Mouse (Mus musculus): ENCODE measurements at regions not wholly inside any gene's neighbourhood (a gene's known extent, or its start where the extent isn't known, plus 50 kb on each side); places are given as distances from the start of the nearest gene placed in this dataset.
"Not testable (repeated sequence)": the region's sequence is repeated elsewhere in the genome, so short reads cannot be mapped to it uniquely, and the experiment has no call there.

DNA sequence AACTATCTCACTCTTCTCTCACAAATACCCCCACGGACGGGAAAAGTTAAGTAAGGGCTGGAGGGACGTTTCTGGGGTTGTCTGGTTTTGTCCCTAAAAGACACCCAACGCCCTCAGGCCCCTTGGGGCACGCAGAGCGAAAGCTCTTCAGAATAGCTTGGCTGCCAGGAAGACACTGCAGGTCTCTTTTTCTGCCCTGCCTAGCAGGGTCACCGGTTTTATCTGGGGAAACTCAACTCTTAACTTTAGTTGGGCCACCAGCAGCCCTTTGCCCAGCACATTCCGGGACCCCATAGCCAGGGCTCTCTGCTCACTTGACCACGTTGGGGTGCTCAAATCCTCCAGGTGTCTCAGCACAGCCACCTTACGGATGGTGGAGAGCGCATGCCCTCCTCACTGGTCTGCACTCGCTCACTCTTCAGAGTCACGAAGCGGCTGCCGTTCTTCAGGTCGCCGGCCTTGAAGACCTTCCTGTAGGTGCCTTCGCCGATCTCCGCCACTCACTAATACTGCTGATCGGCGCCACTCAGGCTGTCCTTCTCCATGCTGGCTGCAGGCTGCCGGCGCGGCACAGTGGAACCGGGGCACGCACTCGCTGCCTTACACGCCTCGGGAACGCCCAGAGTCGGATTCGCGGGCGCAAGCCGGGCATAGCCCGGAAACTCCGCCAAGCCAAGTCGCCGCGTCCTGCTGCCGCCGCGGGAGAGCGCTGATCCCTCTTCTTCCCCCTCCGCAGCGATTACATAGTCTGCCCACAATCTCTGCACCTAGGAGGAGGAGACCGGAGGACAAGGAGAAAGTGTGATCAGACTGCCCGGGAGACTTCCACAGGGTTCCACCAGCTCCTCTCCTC is 83.0 kb downstream of the Ulbp1 start:
- no peak for DNase-seq

DNA sequence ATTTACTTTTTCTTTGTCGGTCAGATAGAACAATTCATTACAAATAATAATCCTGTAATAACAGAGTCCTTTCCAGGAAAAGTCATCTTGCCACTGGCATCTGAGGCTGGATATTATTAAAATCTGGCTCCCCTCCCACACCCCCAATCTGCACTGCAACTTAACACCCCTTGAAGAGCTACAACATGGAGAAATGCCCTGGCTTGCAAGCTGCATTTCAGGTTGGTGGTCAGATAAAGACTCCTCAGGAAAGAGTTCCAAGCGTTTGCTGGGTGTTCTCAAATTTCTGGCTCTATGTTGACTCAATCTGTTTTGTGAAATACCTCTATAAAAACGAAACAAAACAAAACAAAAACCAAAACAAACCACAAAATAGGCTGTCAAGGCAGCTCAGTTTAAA is 114.6 kb downstream of the Ulbp1 start:
- not testable (repeated sequence) for DNase-seq

DNA sequence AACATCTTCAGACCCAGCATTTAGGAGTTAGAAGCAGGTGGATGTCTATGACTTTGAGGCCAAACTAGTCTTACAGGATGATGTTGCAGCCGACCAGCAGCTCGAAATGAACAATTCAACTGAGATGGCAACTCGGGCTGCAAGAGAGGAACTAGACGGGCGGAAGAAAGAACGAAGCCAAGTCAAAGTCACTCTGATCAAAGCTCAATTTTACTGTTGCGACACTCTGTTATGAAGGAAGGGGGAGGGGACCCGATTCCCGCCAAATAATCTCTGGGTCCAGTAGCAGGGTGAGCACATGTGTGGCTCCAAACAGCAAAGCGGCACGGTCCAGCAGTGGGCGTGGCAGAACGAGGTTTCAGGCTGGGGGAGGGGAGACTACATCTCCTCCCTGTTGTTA is 129.1 kb downstream of the Ulbp1 start:
- DNase-seq = not testable (repeated sequence)

DNA sequence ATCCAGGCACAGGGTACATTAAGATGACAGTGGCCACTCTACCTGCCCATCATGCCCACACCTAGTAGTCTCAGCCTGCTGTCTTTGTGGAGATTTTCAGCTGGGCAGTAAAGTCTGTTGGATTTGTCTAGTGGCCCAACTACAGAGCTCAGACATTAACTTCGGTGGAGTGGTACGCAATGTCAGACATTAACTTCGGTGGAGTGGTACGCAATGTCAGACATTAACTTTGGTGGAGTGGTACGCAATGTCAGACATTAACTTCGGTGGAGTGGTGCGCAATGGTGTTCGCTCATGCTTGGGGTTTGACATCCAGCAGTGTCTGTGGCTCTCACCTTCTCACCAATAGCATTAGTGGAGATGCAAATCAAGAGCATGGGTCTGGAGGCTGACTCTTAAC is 129.7 kb downstream of the Ulbp1 start:
- not testable (repeated sequence) for DNase-seq

DNA sequence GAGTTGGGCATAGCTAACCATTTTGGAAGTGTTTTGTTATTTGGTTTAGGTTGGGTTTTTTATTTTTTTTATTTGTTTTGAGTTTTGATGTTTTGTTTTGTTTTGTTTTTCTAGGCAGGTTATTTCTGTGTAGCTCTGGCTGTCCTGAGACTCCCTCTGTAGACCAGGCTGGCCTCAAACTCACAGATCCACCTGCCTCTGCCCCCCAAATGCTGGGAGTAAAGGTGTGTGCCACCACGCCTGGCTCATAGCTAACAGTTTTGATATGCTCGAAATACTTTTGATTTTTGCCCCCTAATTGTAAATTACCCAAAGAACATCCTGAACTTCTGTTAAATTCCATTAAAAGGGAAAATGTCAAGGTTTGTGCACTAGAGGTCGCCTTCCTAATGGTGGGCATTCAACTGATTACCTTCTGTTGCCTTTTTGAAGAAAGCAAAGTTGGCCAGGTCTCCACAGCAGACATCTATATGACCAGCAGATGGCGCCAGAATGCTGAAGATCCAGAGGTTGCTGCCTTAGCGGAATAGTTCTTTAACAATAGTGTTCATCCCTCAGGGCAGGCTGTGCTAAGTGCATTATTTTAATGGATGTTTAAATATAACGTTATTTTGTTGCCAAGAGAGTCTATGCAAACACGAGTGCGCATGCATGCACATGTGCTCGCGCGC is 121.2 kb upstream of the Cnksr3 start:
- peak; percentile 70 for DNase-seq

DNA sequence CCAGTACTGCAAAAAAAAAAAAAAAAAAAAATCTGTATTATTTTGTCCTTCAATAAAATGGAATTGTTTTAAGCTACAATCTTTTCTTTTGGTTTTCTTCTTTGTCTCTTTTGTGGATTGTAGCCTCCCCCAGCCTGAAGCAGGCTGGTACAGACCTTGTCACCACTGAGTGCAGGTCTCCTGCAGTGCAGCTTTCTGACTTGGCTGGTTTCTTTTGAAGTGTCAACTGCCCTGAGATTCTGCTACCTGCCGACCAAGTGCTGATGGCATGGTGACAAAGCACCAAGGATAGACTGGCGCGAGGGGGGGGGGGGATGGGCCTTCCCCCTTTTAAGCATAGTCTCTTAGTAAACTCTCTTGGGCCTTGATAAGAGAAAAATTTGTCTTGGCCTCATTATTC is 116.2 kb upstream of the Cnksr3 start:
- DNase-seq = no peak

DNA sequence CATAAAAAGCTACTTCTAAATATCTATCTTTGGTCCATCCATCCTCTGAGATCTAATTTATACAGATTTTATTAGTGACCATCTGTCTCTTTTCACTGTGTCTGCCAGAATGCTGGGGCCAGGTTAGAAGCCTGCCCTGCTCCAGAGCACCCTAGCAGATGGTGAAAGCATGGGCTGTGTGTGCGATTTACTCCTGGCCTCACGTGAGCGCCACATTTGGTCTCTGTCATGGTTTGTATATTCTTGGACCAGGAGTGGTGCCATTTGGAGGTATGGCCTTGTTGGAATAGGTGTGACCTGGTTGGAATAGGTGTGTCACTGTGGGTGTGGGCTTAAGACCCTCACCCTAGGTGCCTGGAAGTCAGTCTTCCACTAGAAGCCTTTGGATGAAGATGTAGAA is 115.0 kb upstream of the Cnksr3 start:
- not testable (repeated sequence) for DNase-seq

DNA sequence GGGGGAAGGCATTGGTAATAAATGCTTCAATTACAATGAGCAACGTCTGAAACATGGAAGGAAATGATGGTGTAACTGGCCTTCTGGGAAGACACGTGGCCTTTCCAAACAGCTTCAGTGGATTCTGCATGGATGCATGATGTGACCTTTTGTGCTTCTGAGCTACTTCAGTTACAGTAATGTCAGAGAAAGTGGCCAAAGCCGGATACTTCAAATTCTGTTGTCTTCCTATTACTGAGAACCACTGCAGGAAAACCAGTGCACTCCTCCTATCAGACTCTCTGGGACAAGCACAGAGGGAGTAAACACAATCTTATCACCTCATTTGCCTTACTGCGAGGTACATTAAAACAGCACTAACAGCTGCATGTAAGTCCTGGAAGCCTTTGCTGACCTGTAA is 113.0 kb upstream of the Cnksr3 start:
- DNase-seq = no peak

DNA sequence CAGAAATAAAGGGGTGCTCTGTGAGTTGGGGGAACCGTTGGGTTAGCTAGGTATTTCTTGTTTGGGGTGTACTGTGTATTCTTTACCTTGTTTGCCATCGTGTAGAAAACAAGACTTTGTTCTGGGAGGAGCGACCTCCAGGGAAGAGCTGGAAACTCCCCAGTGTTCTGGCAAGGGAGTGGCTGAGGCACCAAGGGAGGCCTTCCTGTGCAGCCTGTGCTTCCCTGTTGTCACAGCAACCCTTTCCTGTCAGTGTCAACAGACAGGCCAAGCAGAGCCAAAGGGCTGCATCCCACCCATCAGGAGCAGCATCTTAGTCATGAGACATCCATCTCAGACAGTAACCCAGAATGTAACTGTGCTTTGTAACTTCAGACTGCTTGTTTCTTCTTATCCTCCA is 111.2 kb upstream of the Cnksr3 start:
- no peak for DNase-seq

DNA sequence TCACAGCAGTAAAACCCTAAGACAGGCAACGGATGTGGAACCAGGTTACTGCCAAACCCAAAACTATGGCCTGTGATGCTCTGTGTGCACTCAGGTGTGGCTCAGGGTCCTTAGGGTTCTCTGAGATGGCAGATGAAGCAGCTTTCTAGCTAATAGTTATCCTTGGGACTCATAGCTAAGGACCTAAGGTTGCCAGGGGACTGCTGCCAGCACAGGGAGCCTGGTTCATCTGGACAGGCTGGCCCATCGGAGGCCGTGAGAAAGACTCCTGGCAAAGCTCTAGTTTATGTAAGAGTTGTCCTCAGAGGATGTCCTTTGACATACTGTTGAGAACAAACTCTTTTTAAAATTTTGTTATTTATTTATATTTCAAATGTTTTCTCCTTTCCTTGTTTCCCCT is 97.9 kb upstream of the Cnksr3 start:
- no peak for DNase-seq

DNA sequence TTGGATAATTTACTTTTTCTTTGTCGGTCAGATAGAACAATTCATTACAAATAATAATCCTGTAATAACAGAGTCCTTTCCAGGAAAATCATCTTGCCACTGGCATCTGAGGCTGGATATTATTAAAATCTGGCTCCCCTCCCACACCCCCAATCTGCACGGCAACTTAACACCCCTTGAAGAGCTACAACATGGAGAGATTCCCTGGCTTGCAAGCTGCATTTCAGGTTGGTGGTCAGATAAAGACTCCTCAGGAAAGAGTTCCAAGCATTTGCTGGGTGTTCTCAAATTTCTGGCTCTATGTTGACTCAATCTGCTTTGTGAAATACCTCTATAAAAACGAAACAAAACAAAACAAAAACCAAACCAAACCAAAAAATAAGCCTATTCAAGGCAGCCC is 93.8 kb upstream of the Cnksr3 start:
- DNase-seq = not testable (repeated sequence)

DNA sequence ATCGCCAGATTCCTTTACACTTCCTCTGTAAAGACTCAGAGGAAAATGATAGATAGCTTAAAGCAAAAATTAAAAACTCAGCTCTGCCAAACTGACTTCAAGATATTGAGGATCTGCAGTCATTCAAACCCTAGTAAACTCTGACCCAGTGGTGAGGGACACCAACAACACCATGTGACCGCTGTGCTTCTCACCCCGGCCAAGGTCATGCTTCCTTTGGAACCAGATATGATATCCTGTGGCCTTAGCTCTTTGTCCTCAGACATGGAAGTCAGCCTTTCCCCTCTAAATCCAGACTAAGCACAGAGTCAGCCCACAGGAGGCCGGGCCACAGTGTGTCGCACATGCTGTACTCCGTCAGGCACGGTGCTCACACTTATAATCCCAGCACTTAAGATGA is 86.3 kb upstream of the Cnksr3 start:
- DNase-seq = no peak

DNA sequence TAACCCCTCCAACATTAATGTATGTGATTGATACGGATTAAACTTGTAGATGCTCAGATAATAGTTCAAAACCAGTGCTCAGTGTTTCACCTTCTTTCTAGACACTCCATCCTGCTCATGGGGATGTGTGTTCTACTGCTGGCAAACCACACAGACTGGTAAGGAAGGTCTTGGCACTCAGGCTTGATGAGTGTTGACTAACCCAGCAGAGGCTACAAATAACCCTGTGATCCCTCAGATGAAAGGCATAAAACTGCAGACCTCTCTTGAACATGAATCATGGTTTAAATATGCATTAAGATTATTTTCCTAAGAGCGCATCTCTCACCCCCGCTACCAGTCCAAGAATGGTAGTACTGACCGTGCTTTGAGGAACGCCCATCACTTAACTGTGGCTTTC is 83.9 kb upstream of the Cnksr3 start:
- no peak for DNase-seq

DNA sequence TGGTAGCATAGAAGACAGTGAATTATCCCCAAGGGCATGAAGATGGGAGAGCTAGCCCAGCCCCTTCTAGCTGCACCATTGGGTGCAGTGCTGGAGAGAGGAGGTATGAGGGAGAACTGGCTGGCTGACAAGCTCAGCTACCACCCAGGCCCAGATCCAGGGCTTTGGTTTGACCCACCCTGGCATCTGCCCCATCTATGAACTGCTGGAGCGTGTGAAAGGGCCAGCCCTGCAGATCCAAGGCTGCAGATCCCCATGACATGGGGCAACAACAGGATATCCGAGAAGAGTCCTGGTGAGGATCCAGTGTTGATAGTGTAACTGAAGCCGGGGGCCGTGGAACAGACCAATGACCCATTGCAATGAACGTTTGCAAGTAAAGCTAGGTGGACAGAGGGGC is 81.2 kb upstream of the Cnksr3 start:
- no peak for DNase-seq

DNA sequence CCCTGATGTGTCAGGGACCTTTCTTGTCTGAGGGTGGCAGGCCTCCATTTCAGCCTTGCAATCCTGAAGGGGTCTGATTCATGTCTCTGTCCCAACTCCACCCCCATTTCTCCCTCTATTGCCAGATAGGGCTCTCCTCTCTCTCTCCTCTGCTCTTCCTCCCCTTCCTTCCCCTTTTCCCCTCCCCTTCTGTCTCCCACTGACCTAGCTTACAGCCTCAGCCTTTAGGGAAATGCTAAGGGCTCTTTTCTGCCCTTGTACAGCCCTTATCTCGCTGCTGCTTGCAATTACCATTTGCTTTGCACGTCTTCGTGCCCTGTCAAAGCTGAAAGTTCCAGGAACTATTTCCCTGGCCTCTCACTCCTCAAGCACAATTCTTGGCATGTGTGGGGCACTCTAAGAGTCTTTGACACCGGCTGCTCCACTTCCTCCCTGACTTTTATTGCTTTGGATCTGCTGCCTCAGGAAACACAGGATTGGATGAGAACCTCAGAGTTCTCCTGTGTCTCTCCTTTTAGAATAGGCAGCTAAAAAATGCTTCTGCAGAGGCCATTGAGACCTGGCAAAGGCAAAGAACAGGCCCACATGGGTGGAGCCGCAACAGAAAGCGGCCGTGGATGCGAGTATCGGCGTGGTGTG is 77.9 kb upstream of the Cnksr3 start:
- DNase-seq = no peak

DNA sequence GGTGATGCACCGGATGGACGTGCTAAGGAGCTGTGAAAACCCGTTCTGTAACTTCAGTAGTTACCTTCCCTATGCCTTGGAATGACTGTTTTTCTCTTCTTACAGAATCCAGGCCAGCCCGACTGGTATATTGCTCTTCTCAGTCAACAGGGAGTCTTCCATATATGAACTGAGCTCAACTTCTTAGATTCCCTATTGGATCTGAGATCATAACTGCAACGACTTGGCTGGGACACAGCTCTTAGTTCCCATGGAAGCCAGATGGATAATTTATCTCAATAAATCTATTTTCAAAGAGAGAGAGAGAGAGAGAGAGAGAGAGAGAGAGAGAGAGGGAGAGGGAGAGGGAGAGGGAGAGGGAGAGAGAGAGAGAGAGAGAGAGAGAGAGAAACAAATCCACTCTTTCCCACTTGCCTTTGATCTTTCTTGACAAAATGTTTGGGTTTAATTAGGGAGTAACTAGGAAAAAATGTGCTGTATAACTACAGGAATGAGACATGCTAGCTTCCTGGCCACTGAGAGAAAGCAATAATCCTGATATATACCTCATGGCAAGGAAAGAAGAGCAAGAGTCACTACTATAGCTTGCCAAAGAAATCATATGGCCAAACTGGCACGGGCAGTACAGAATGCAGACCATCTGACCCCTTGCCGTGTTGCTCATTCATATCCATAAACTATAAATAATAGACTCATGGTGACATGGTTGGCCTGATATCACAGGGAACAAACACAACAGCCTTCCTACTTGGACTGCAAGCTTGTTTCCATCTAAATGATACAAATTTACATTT is 73.3 kb upstream of the Cnksr3 start:
- DNase-seq = no peak

DNA sequence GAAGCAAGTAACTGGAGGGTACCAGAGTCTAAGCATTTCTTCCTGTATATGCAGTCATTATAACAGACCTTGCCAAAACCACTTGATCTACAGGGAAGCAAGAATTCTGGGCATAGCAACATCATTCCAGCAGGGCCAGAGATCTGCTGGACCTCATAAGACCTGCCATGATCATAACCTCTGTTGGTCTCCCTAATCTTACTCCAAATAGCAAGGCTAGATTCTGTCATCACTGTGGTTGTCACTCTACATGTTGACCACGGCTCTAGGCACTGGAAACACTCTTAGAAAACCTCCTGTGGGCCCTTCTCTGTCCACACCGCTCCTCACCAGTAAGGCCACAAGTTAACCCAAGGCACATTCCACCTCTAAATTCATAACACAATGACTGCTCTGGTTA is 68.4 kb upstream of the Cnksr3 start:
- no peak for DNase-seq

DNA sequence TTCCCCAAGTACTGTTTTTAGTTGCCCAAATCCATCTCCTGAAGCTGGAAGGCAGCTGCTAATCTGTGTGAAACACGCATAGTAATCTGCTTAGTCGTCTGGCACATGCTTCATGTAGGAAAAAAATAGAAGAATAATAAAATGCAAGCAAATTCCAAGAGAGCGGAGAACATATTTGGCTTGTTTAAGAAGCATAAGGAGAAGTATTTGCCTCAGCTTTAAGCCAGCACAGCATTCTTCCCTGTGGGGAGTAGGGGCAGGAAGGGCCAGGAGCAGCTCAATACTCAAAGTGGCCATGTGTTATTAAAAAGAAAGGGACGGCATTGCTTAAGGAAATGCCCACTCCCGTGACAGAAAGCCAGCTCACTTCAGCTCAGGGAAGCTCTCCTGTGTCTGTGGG is 66.8 kb upstream of the Cnksr3 start:
- DNase-seq = no peak

DNA sequence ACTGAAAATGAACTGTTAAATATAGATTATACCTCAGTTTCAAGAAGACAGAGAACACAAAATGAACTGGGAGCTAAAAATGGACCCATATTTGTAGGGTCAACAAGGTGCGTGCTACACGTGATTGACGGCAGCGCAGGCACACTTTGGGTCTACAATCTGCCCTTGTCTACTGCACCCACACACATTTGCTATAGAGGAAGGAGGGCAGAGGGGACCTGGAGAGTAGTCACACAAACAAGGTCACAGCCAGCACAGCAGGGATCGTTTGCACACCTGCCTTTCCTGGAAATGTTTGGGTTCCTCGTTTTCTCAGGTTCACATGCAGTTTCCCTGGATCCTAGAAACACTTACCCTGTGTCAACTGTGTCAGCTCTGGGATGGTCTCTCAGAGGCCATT is 63.3 kb upstream of the Cnksr3 start:
- DNase-seq = no peak

DNA sequence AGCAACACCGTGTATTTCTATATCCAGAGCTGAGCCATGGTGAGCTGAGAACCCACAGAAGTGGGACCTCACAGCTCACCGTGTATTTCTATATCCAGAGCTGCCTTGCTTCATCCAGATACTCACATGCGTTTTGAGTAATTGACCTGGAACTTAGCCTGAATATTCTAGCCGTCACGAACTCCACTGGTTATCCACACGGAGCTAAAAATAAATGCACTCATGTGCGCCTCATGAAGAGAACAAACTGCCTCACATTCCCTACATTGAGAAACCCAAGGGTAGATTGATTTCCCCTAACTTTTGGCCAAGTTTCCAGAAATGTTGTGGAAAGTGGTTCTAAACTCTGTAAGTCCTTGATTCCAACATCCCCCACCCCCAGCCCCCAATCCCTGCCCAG is 62.4 kb upstream of the Cnksr3 start:
- no peak for DNase-seq

DNA sequence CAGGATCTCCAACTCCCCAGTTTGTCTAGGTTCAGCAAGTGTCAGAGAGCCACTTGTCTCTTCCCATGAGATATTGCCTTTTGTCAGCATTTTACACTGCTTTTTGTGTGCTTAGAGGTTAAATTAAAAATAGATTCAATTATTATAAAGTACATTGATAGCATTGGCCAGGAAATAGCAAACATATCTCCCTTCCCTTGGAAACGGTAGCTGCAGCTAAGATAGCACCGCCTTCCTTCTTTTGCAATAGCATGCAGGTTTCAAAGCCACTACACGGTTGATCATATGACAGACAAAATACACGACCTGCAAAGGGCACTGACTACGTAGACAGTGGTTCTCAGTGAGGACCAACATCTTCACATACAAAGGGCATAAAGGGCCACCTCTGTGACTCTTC is 59.1 kb upstream of the Cnksr3 start:
- DNase-seq = no peak

DNA sequence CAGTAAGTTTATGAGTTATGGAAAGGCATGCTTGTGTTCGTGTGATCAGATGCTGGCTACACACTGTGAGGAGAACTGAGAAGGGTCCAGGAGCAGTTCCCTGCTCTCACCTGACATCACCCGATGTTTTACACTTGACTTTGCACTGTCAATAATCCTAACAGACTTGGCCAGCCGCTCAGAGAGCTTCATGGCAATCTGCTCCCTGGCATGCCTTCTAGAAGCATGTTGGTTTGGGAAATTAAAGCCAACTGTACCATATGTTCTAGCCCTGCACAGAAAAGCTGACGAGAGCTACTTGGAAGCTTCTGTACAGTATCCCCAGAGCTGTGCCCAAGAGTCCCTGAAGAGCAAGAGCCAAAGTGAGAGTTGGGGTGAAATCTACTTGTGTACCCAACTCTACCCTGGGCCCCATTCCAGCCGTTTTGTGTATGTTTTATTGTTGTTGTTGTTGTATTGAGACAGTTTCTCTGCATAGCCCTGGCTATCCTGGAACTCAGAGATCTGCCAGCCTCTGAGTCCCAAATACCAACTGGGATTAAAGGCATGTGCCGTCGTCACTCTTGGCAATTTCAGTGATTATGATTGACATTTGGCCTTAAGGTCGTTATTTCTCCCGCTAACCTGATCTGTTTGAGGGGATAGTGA is 56.5 kb upstream of the Cnksr3 start:
- no peak for DNase-seq

DNA sequence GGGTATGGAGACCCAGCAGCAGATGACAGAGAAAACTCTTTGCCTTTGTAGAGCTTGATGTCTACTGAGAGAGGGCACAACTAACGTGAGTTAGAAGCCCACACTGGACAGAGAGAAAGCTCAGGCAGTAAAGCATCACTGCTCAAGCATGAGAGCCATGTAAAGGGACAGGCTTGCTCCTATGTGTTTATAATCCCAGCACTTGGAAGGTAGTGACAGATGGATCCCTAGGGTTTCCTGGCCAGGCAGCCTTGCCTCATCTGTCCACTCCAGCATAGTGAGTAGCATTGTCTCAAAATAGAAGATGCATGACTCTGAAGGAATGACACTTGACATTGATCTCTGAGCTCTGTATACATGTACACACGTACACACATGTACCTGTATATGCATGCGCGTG is 55.9 kb upstream of the Cnksr3 start:
- DNase-seq = no peak

Data from liver (tissue).